Mouse (Mus musculus) forebrain, embryonic 13.5 days (tissue): ENCODE results near the gene Gtsf1l. TPM values are rescaled to one million over a fixed set of nuclear protein-coding genes. Genes with fewer than 3 reads are reported as not detected.
A peak's percentile ranks its signal among the peaks of the same experiment; 100 is the strongest.
"Not testable (repeated sequence)": the region's sequence is repeated elsewhere in the genome, so short reads cannot be mapped to it uniquely, and the experiment has no call there.

Experiments
- ATAC-seq: fragments of 200-750 bp; cut with Nextera tagmentation; 2 replicates; pipeline ENCODE4 v1.8.0; 2017
- H3K27ac ChIP-seq: fragments of 300-500 bp; sonication (generic); 2 replicates; pipeline ENCODE4 v1.5.1; 2015; ENCODE audit warnings: inconsistent platforms, mild to moderate bottlenecking, moderate library complexity
- H3K27me3 ChIP-seq: fragments of 300-500 bp; sonication (generic); 2 replicates; pipeline ENCODE4 v1.6.1; 2015; ENCODE audit warnings: mild to moderate bottlenecking, inconsistent platforms
- H3K36me3 ChIP-seq: fragments of 300-500 bp; sonication (generic); 2 replicates; pipeline ENCODE4 v1.6.1; 2015; ENCODE audit warnings: mild to moderate bottlenecking, inconsistent platforms; ENCODE audit not compliant: poor library complexity, severe bottlenecking
- H3K4me1 ChIP-seq: fragments of 300-500 bp; sonication (generic); 2 replicates; pipeline ENCODE4 v1.6.1; 2015; ENCODE audit warnings: inconsistent platforms
- H3K4me2 ChIP-seq: fragments of 300-500 bp; sonication (generic); 2 replicates; pipeline ENCODE4 v1.6.1; 2015; ENCODE audit warnings: inconsistent platforms, mild to moderate bottlenecking, moderate library complexity
- H3K4me3 ChIP-seq: fragments of 300-500 bp; sonication (generic); 2 replicates; pipeline ENCODE4 v1.5.1; 2015; ENCODE audit warnings: mild to moderate bottlenecking, inconsistent platforms
- H3K9ac ChIP-seq: fragments of 300-500 bp; sonication (generic); 2 replicates; pipeline ENCODE4 v1.6.1; 2015; ENCODE audit warnings: mild to moderate bottlenecking, inconsistent platforms
- H3K9me3 ChIP-seq: fragments of 300-500 bp; sonication (generic); replicated peaks from 2 replicates; pipeline ENCODE4 v1.6.1; 2016; ENCODE audit warnings: inconsistent platforms
- WGBS: fragments of 180-500 bp; shearing (Covaris S2); methylation state at CpG from one replicate; pipeline ENCODE4 v1.1.7; 2015; 5-methylcytosine and 5-hydroxymethylcytosine counted together
- polyA plus RNA-seq: library from polyadenylated mRNA; unstranded; fragments of >200 nt; fragmentation: Nextera tagmentation; extraction: Ambion mirVana; gene quantifications from 2 replicates; pipeline ENCODE4 v1.2.1, GENCODE M21; 2015

Gene Gtsf1l
- polyA plus RNA-seq, 1 experiment from 2014 or later = not detected

GRCm38 (mm10) chr2:163061203-163062118 lies 26.2 kb downstream of the Gtsf1l start:
- H3K4me2 ChIP-seq = no peak overlapping the region
- H3K4me3 ChIP-seq = no peak overlapping the region
- H3K9me3 ChIP-seq = no peaks in the 10 kb centered on the region
- no peaks in the 10 kb centered on the region for H3K27me3 ChIP-seq
- WGBS = 84% methylated on average over 8 of the region's 8 CpGs
- H3K27ac ChIP-seq = no peak overlapping the region
- peaks cover 27% of the 10 kb centered on the region for H3K36me3 ChIP-seq
- no peak overlapping the region for H3K9ac ChIP-seq
- no peaks in the 10 kb centered on the region for H3K4me1 ChIP-seq
- ATAC-seq = no peak

GRCm38 (mm10) chr2:163060630-163061029 lies 27.0 kb downstream of the Gtsf1l start:
- H3K27me3 ChIP-seq = no peaks in the 10 kb centered on the region
- H3K27ac ChIP-seq = no peak overlapping the region
- H3K4me1 ChIP-seq = peaks cover 8% of the 10 kb centered on the region
- H3K36me3 ChIP-seq = peaks cover 23% of the 10 kb centered on the region
- ATAC-seq = no peak
- no peak overlapping the region for H3K4me3 ChIP-seq
- 84% methylated on average over 6 of the region's 6 CpGs for WGBS
- H3K9me3 ChIP-seq = no peaks in the 10 kb centered on the region
- H3K4me2 ChIP-seq = no peak overlapping the region
- no peak overlapping the region for H3K9ac ChIP-seq

GRCm38 (mm10) chr2:163058981-163059380 lies 28.7 kb downstream of the Gtsf1l start:
- H3K9me3 ChIP-seq, H3K4me2 ChIP-seq, ATAC-seq, H3K27ac ChIP-seq, H3K27me3 ChIP-seq, H3K9ac ChIP-seq, H3K4me3 ChIP-seq: not testable (repeated sequence)
- H3K4me1 ChIP-seq = peaks cover 20% of the 10 kb centered on the region
- 92% methylated on average over 7 of the region's 7 CpGs for WGBS
- H3K36me3 ChIP-seq = peaks cover 14% of the 10 kb centered on the region

GRCm38 (mm10) chr2:163056584-163056983 lies 31.1 kb downstream of the Gtsf1l start:
- Histone ChIP-seq H3K9ac (no peak overlapping the region), H3K36me3 (no peaks in the 10 kb centered on the region), H3K4me2 (peak overlapping the region; percentile 97; the same call in 1 of the 2 replicates), H3K4me3 (no peak overlapping the region), H3K27ac (no peak overlapping the region), H3K9me3 (no peaks in the 10 kb centered on the region), H3K4me1 (peaks cover 27% of the 10 kb centered on the region), H3K27me3 (no peaks in the 10 kb centered on the region)
- no peak for ATAC-seq
- WGBS = 85% methylated on average over 9 of the region's 9 CpGs

GRCm38 (mm10) chr2:163055715-163056114 lies 31.9 kb downstream of the Gtsf1l start:
- 28% methylated on average over 5 of the region's 5 CpGs for WGBS
- Histone ChIP-seq H3K4me2 (peak overlapping the region; percentile 97), H3K27me3 (no peaks in the 10 kb centered on the region), H3K9ac (peak overlapping the region; percentile 75), H3K4me1 (peaks cover 27% of the 10 kb centered on the region), H3K9me3 (no peaks in the 10 kb centered on the region), H3K27ac (no peak overlapping the region), H3K36me3 (no peaks in the 10 kb centered on the region), H3K4me3 (peak overlapping the region; percentile 68)
- no peak for ATAC-seq

- no peaks in the 10 kb centered on the region for H3K36me3 ChIP-seq
- no peaks in the 10 kb centered on the region for H3K9me3 ChIP-seq
- H3K27ac ChIP-seq = peak overlapping the region; percentile 44; the same call in 1 of the 2 replicates
- peak overlapping the region; percentile 97 for H3K4me2 ChIP-seq
- H3K4me1 ChIP-seq = peaks cover 27% of the 10 kb centered on the region
- peak; percentile 33 for ATAC-seq
- under 1% methylated on average over 37 of the region's 38 CpGs for WGBS
- H3K4me3 ChIP-seq = peak overlapping the region; percentile 68
- H3K27me3 ChIP-seq = no peaks in the 10 kb centered on the region
- peak overlapping the region; percentile 75 for H3K9ac ChIP-seq
Observed at GRCm38 (mm10) chr2:163054891-163055494, 32.7 kb downstream of the Gtsf1l start.

- no peaks in the 10 kb centered on the region for H3K9me3 ChIP-seq
- 0% methylated on average over 48 of the region's 48 CpGs for WGBS
- H3K36me3 ChIP-seq = no peaks in the 10 kb centered on the region
- no peaks in the 10 kb centered on the region for H3K27me3 ChIP-seq
- peak within 1 kb of the TSS; percentile 68 for H3K4me3 ChIP-seq
- H3K4me1 ChIP-seq = peaks cover 27% of the 10 kb centered on the region
- peak within 1 kb of the TSS; percentile 75 for H3K9ac ChIP-seq
- peak within 1 kb of the TSS; percentile 97 for H3K4me2 ChIP-seq
- ATAC-seq = peak; percentile 100
- H3K27ac ChIP-seq = peak within 1 kb of the TSS; percentile 44; the same call in 1 of the 2 replicates
Observed at GRCm38 (mm10) chr2:163054335-163054840, 33.3 kb downstream of the Gtsf1l start, which contains the start of gene Mybl2. Gene Mybl2 (plus strand): TSS chr2:163054687.

GRCm38 (mm10) chr2:163052826-163053225 lies 34.8 kb downstream of the Gtsf1l start:
- no peak for ATAC-seq
- no peak overlapping the region for H3K4me2 ChIP-seq
- H3K27me3 ChIP-seq = no peaks in the 10 kb centered on the region
- peaks cover 27% of the 10 kb centered on the region for H3K4me1 ChIP-seq
- H3K9me3 ChIP-seq = no peaks in the 10 kb centered on the region
- H3K9ac ChIP-seq = no peak overlapping the region
- H3K36me3 ChIP-seq = 0 out of 2 replicates have a peak, but pooled peaks cover 3% of the 10 kb centered on the region
- 45% methylated on average over 4 of the region's 4 CpGs for WGBS
- H3K27ac ChIP-seq = no peak overlapping the region
- no peak overlapping the region for H3K4me3 ChIP-seq

- 45% methylated on average over 4 of the region's 4 CpGs for WGBS
- Histone ChIP-seq H3K27me3 (no peaks in the 10 kb centered on the region), H3K4me2 (no peak overlapping the region), H3K9me3 (no peaks in the 10 kb centered on the region), H3K4me1 (peaks cover 27% of the 10 kb centered on the region), H3K9ac (no peak overlapping the region), H3K4me3 (no peak overlapping the region), H3K36me3 (peaks cover 8% of the 10 kb centered on the region), H3K27ac (no peak overlapping the region)
- no peak for ATAC-seq
Observed at GRCm38 (mm10) chr2:163052101-163052500, 35.6 kb downstream of the Gtsf1l start.

- Histone ChIP-seq H3K27me3 (no peaks in the 10 kb centered on the region), H3K27ac (no peak overlapping the region), H3K9me3 (no peaks in the 10 kb centered on the region), H3K36me3 (peaks cover 12% of the 10 kb centered on the region), H3K9ac (no peak overlapping the region), H3K4me2 (no peak overlapping the region), H3K4me1 (peaks cover 27% of the 10 kb centered on the region), H3K4me3 (no peak overlapping the region)
- ATAC-seq = no peak
- 55% methylated on average over 1 of the region's 1 CpGs for WGBS
Observed at GRCm38 (mm10) chr2:163051691-163052090, 36.0 kb downstream of the Gtsf1l start.

- no peak for ATAC-seq
- no peaks in the 10 kb centered on the region for H3K27me3 ChIP-seq
- H3K9ac ChIP-seq = no peak overlapping the region
- peaks cover 35% of the 10 kb centered on the region for H3K36me3 ChIP-seq
- H3K4me3 ChIP-seq = no peak overlapping the region
- no peak overlapping the region for H3K27ac ChIP-seq
- 89% methylated on average over 2 of the region's 2 CpGs for WGBS
- no peaks in the 10 kb centered on the region for H3K9me3 ChIP-seq
- no peak overlapping the region for H3K4me2 ChIP-seq
- peaks cover 8% of the 10 kb centered on the region for H3K4me1 ChIP-seq
Observed at GRCm38 (mm10) chr2:163049116-163049515, 38.5 kb downstream of the Gtsf1l start.

- H3K4me3 ChIP-seq = no peak overlapping the region
- no peaks in the 10 kb centered on the region for H3K9me3 ChIP-seq
- ATAC-seq = peak; percentile 79; the same call in 1 of the 2 replicates
- peak overlapping the region; percentile 46 for H3K4me2 ChIP-seq
- H3K4me1 ChIP-seq = no peaks in the 10 kb centered on the region
- H3K27ac ChIP-seq = no peak overlapping the region
- no peak overlapping the region for H3K9ac ChIP-seq
- peaks cover 45% of the 10 kb centered on the region for H3K36me3 ChIP-seq
- WGBS = 5% methylated on average over 10 of the region's 10 CpGs
- H3K27me3 ChIP-seq = no peaks in the 10 kb centered on the region
Observed at GRCm38 (mm10) chr2:163048125-163048524, 39.5 kb downstream of the Gtsf1l start.
